Mouse (Mus musculus) layer of hippocampus, adult 2 months (tissue): ENCODE measurements around the gene Neurog2. TPM values are rescaled to one million over a fixed set of nuclear protein-coding genes. Genes with fewer than 3 reads are reported as not detected.

ENCODE experiments used
- DNase-seq, 2 experiments: peaks; one replicate each; pipeline ENCODE4 v3.0.0; 2022; ENCODE audit warnings: low spot score in 2 of 2
- H3K27ac ChIP-seq: fragments of 200-600 bp; 2 replicates; pipeline ENCODE4 v1.8.1; 2022
- H3K4me3 ChIP-seq: fragments of 200-600 bp; 2 replicates; pipeline ENCODE4 v1.8.1; 2022; ENCODE audit warnings: mild to moderate bottlenecking
- CTCF ChIP-seq: fragments of 200-600 bp; conservative IDR thresholded peaks from 2 replicates; pipeline ENCODE4 v1.8.1; 2022; ENCODE audit warnings: antibody characterized with exemption, mild to moderate bottlenecking, moderate library complexity
- total RNA-seq, 2 experiments: library from RNA; stranded (reverse); gene quantifications; 2 replicates each; pipeline ENCODE4 v1.2.3; 2021

Gene Neurog2
- total RNA-seq, 2 experiments from 2014 or later, result 1.1 to 1.7 TPM

- Histone ChIP-seq H3K4me3 (no peak overlapping the region), H3K27ac (no peak overlapping the region)
- DNase-seq, result no peak
- TF ChIP-seq CTCF, result no peak
Measured at GRCm38 (mm10) chr3:127661646-127662531, 29.0 kb downstream of the Neurog2 start.

- Histone ChIP-seq H3K4me3 (no peak overlapping the region), H3K27ac (no peak overlapping the region)
- TF ChIP-seq CTCF, result no peak
Measured at GRCm38 (mm10) chr3:127679703-127680102, 46.8 kb downstream of the Neurog2 start.

More at GRCm38 (mm10) chr3:127679703-127680102, 46.8 kb downstream of the Neurog2 start:
- DNase-seq, result no peak

Other genes starting within 250 kb of the Neurog2 start
- gene Ank2, start 133.8 kb upstream of the Neurog2 start, total RNA-seq, result 100 to 1,000 TPM; 730 to 767 TPM
- gene Larp7, start 79.8 kb upstream of the Neurog2 start, total RNA-seq, result 10 to 100 TPM; 16.6 to 20.7 TPM
- gene Zgrf1, start 79.6 kb upstream of the Neurog2 start, total RNA-seq, result 1 to 10 TPM; 2.3 to 2.5 TPM
- 10 to 100 TPM in 1 of 2 experiments, 1 to 10 TPM in 1; 10.0 to 11.0 TPM for gene Alpk1, start 147.4 kb downstream of the Neurog2 start, total RNA-seq
- gene Tifa, start 156.7 kb downstream of the Neurog2 start, total RNA-seq, result 1 to 10 TPM; 6.2 to 6.9 TPM
- 10 to 100 TPM; 77.9 to 83.1 TPM for gene Ap1ar, start 204.4 kb downstream of the Neurog2 start, total RNA-seq